In the genomic region with DNA sequence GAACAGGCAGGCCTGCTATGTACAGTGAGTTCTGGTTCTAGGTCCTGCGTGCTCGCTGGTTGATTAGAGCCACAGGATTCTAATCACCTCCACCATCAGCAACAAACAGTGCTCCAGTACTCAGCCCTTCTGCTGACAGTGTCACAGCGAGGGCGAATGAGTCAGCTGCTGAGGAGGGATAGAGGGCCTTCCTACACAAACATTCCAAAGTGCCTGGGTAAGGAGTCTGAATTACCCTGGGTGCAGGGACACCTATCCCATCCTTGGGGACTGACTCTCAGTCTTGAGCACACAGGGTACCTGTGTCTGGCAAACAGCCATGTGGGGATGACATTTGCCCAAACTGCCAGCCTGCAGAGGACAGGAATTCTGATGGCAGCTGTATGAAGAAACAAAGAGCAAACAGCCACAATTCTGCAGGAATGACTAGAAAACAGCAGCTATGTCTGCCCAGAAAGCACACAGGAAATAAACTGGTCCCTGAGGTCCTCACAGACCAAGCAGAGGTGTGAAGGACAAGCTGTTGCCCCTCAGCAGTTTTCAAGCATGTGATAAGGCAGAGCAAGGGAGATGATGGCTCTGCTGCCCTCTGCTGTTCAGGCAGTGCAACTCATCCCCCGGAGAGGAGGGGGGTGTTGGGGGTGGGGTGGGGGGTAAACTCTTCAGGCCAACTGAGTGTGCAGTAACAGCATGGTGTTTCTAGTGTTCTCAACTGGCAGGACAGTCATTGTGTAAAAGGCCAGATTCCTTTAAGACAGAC, we compare ENCODE assay signal across 8 mouse cellular contexts.
DNase-seq lines count a peak whose midpoint lies in the region; ATAC-seq and TF ChIP-seq lines count a peak whose summit lies in the region.

No protein-coding gene starts in this region.

- WGBS in liver, postnatal 0 days (ENCODE audit: insufficient replicate concordance): 49% methylated on average over 5 of the region's 5 CpGs

- no peak overlapping the region for H3K9ac ChIP-seq in liver, postnatal 0 days (replicated peaks)

- intact Hi-C loops in heart, postnatal 10 days (cut with DNase I): loop anchor here (2.0 kb wide), 1 partner anchor 75 kb away; no protein-coding TSS in a partner anchor

- peaks cover 13% of the 10 kb centered on the region for H3K36me3 ChIP-seq in liver, postnatal 0 days (replicated peaks; ENCODE audit: insufficient read depth, low read length)

- peak; percentile 72 for TF ChIP-seq CTCF in liver, postnatal 0 days (IDR thresholded peaks at IDR 0.05; ENCODE audit: low read depth)

- H3K4me1 ChIP-seq in liver, postnatal 0 days (ENCODE audit: insufficient read depth): no peaks in the 10 kb centered on the region

- no peaks in the 10 kb centered on the region for H3K27me3 ChIP-seq in liver, postnatal 0 days (ENCODE audit: insufficient read depth, low read length)

- no peak overlapping the region for H3K4me2 ChIP-seq in liver, postnatal 0 days (ENCODE audit: low read depth, low read length)

- H3K27ac ChIP-seq in liver, postnatal 0 days (ENCODE audit: low read depth): no peak overlapping the region

- peak; percentile 10 for DNase-seq in cerebellum, adult 11 months
- peak; percentile 40 for DNase-seq in right cerebral cortex, postnatal 14 days
- DNase-seq in right cerebral cortex, postnatal 25 days: no peak
- DNase-seq in cerebellum, adult 9-11 months: peak; percentile 22
- peak; percentile 66 to 83 for DNase-seq in heart, postnatal 10 days
- peak; percentile 60 for DNase-seq in liver, postnatal 0 days
- peak; percentile 46 for DNase-seq in ovary, postnatal 36 days (ENCODE audit: low spot score)

- TF ChIP-seq EP300 in liver, postnatal 0 days (IDR thresholded peaks at IDR 0.05; ENCODE audit: low read depth): no peak

- H3K4me3 ChIP-seq in liver, postnatal 0 days (ENCODE audit: low read depth, low read length): no peak overlapping the region

- ATAC-seq in cerebellum, adult (ENCODE audit: insufficient number of reproducible peaks, low FRiP score, low TSS enrichment): no peak
- 0 out of 2 replicates have a peak, but pooled peaks have one; percentile 21 for ATAC-seq in liver, postnatal 0 days

- H3K9me3 ChIP-seq in liver, postnatal 0 days (ENCODE audit: low read length): no peaks in the 10 kb centered on the region
